Comparison of ENCODE assay signal across 19 mouse cellular contexts in genomic region chr12:103396751-103397150, GRCm38 (mm10). TPM values are rescaled to one million over a fixed set of nuclear protein-coding genes. Genes with fewer than 3 reads are reported as not detected.
A peak's percentile ranks its signal among the peaks of the same experiment; 100 is the strongest.
DNase-seq lines count a peak whose midpoint lies in the region; ATAC-seq and TF ChIP-seq lines count a peak whose summit lies in the region.
"Had no signal": no experiment of that assay in that cellular context is flagged by ENCODE, and none has a peak within 500 bp of the region (broad histone marks: within the 10 kb centered on the region; RNA-seq: fewer than 3 reads in every experiment).

No protein-coding gene starts in this region.

- intact Hi-C loops in gastrocnemius, adult 2 months (cut with DNase I) = no loop called here

- H3K4me1 ChIP-seq in lung, adult 2 months (ENCODE audit: control insufficient read depth, insufficient read depth, low read length) = no peaks in the 10 kb centered on the region
- H3K4me1 ChIP-seq: hindbrain, embryonic 15.5 days; limb, embryonic 15.5 days; midbrain, embryonic 15.5 days; neural tube, embryonic 13.5 days had no signal

- 65% methylated on average over 7 of the region's 7 CpGs for WGBS in lung, adult 2 months

- peak; percentile 22 for DNase-seq in gastrocnemius, adult 2 months
- DNase-seq in gastrocnemius, postnatal 25 days = no peak
- peak; percentile 33 to 42 for DNase-seq in lung, adult 18-20 months
- no peak for DNase-seq in lung, adult 2 months
- peak; percentile 61 for DNase-seq in lung, postnatal 10 days
- no peak for DNase-seq in urinary bladder, postnatal 25 days (ENCODE audit: low spot score)
- DNase-seq in layer of hippocampus, adult 8-10 months (ENCODE audit: low spot score in 2 of 2) = no peak
- DNase-seq: adrenal gland, postnatal 25 days; cerebellum, adult 9-10 months; heart, postnatal 4 days; kidney, adult 8-10 months; kidney, postnatal 10 days; left cerebral cortex, postnatal 4 days had no signal

- no peak for TF ChIP-seq POLR2A in lung, adult 2 months (IDR thresholded peaks at IDR 0.05; ENCODE audit: borderline replicate concordance, extremely low read depth, low read depth, low read length)

- H3K4me3 ChIP-seq in gastrocnemius, adult 2 months = no peak overlapping the region
- H3K4me3 ChIP-seq in lung, adult 2 months (replicated peaks; ENCODE audit: extremely low read depth, low read depth, low read length) = no peak overlapping the region
- H3K4me3 ChIP-seq: hindbrain, embryonic 15.5 days; limb, embryonic 15.5 days; midbrain, embryonic 15.5 days; neural tube, embryonic 13.5 days had no signal

- TF ChIP-seq CTCF in gastrocnemius, adult 2 months (IDR thresholded peaks at IDR 0.05) = no peak
- TF ChIP-seq CTCF in lung, adult 2 months (IDR thresholded peaks at IDR 0.05; ENCODE audit: insufficient read depth, low read length) = no peak

- no peak overlapping the region for H3K27ac ChIP-seq in gastrocnemius, adult 2 months
- H3K27ac ChIP-seq: hindbrain, embryonic 15.5 days; limb, embryonic 15.5 days; macrophage; midbrain, embryonic 15.5 days; neural tube, embryonic 13.5 days had no signal

- ATAC-seq in CD4-positive, CD25-positive, alpha-beta regulatory T cell, adult 4 months = no peak
- ATAC-seq: midbrain, embryonic 15.5 days had no signal

RNA-seq across cellular contexts. Expression of gene Otub2, which starts 8.3 kb away (rescaled TPM):
- total RNA-seq in gastrocnemius, adult 2 months (2021) = 1 to 10 TPM; 5.7 to 7.3 TPM
- total RNA-seq in gastrocnemius, postnatal 25 days (2021) = 1 to 10 TPM; 2.0 to 3.5 TPM
- 5.0 and 10.4 TPM in 2 replicates for polyA plus RNA-seq in lung, adult 2 months (2012; rRNA removed)
- 1 to 10 TPM; 1.4 to 1.5 TPM for polyA plus RNA-seq in CD4-positive, CD25-positive, alpha-beta regulatory T cell, adult 4 months (2017; shearing (Covaris generic))
- 10 to 100 TPM; 26.6 to 51.6 (median 39.1) TPM for total RNA-seq in layer of hippocampus, adult 8-10 months (2022)

RNA-seq across cellular contexts. Expression of gene 9330161L09Rik, which starts 10.9 kb away (rescaled TPM):
- total RNA-seq in gastrocnemius, adult 2 months (2021) = 1 to 10 TPM in 1 of 2 experiments, under 1 TPM in 1; 0.82 to 1.9 TPM
- under 1 TPM; 0.46 to 0.74 TPM for total RNA-seq in gastrocnemius, postnatal 25 days (2021)
- polyA plus RNA-seq in lung, adult 2 months (2012; rRNA removed) = 0.96 and 1.2 TPM in 2 replicates
- under 1 TPM in 1 of 2 experiments, not detected in 1; 0.90 TPM for polyA plus RNA-seq in CD4-positive, CD25-positive, alpha-beta regulatory T cell, adult 4 months (2017; shearing (Covaris generic))
- total RNA-seq in layer of hippocampus, adult 8-10 months (2022) = 1 to 10 TPM; 1.9 to 4.8 (median 2.9) TPM
- polyA plus RNA-seq: macrophage had no signal

RNA-seq across cellular contexts. Expression of gene Ddx24, which starts 28.9 kb away (rescaled TPM):
- total RNA-seq in gastrocnemius, adult 2 months (2021) = 10 to 100 TPM; 75.2 to 83.5 TPM
- 10 to 100 TPM; 54.4 to 59.7 TPM for total RNA-seq in gastrocnemius, postnatal 25 days (2021)
- 33.4 and 35.6 TPM in 2 replicates for polyA plus RNA-seq in lung, adult 2 months (2012; rRNA removed)
- 100 to 1,000 TPM; 250 to 324 TPM for polyA plus RNA-seq in CD4-positive, CD25-positive, alpha-beta regulatory T cell, adult 4 months (2017; shearing (Covaris generic))
- 100 to 1,000 TPM; 232 to 260 (median 242) TPM for total RNA-seq in layer of hippocampus, adult 8-10 months (2022)

RNA-seq across cellular contexts. Expression of gene Ifi27, which starts 37.3 kb away (rescaled TPM):
- total RNA-seq in gastrocnemius, adult 2 months (2021) = 10 to 100 TPM; 46.8 to 61.0 TPM
- total RNA-seq in gastrocnemius, postnatal 25 days (2021) = 10 to 100 TPM; 62.8 to 80.9 TPM
- 339 and 380 TPM in 2 replicates for polyA plus RNA-seq in lung, adult 2 months (2012; rRNA removed)
- polyA plus RNA-seq in CD4-positive, CD25-positive, alpha-beta regulatory T cell, adult 4 months (2017; shearing (Covaris generic)) = 100 to 1,000 TPM; 343 to 436 TPM
- total RNA-seq in layer of hippocampus, adult 8-10 months (2022) = 100 to 1,000 TPM; 117 to 188 (median 137) TPM

RNA-seq across cellular contexts. Expression of gene Asb2, which starts 41.0 kb away (rescaled TPM):
- 100 to 1,000 TPM; 548 to 725 TPM for total RNA-seq in gastrocnemius, adult 2 months (2021)
- 100 to 1,000 TPM; 196 to 518 TPM for total RNA-seq in gastrocnemius, postnatal 25 days (2021)
- polyA plus RNA-seq in lung, adult 2 months (2012; rRNA removed) = 24.4 and 35.1 TPM in 2 replicates
- 10 to 100 TPM; 25.2 to 31.4 TPM for polyA plus RNA-seq in CD4-positive, CD25-positive, alpha-beta regulatory T cell, adult 4 months (2017; shearing (Covaris generic))
- total RNA-seq in layer of hippocampus, adult 8-10 months (2022) = 1 to 10 TPM; 2.3 to 3.4 (median 2.6) TPM

Comparison
In these comparisons a context has a peak if more than half of its experiments do, and no peak if none do; other contexts are left out.
1. DNase-seq: peak in gastrocnemius, adult 2 months (single experiment), lung, adult 18-20 months (2 of 2) and lung, postnatal 10 days (single experiment); none in gastrocnemius, postnatal 25 days (single experiment), lung, adult 2 months (single experiment), urinary bladder, postnatal 25 days (single experiment) and layer of hippocampus, adult 8-10 months (0 of 2).